Mouse (Mus musculus): ENCODE data around the gene Eif4e3. TPM values are rescaled to one million over a fixed set of nuclear protein-coding genes. Genes with fewer than 3 reads are reported as not detected.

Gene Eif4e3
- polyA plus RNA-seq, 1 experiment, result 1.00 TPM

GRCm38 (mm10) chr6:99667290-99667689 is 719 bp upstream of the Eif4e3 start:
- H3K9me3 ChIP-seq, result no peaks in the 10 kb centered on the region
- no peaks in the 10 kb centered on the region for H3K36me3 ChIP-seq (replicated peaks; ENCODE audit: low read length)
- H3K4me1 ChIP-seq, result peaks cover 52% of the 10 kb centered on the region
- TF ChIP-seq FLI1 (IDR thresholded peaks at IDR 0.05; ENCODE audit: low read length) (no peak), GATA1 (IDR thresholded peaks at IDR 0.05; ENCODE audit: borderline replicate concordance, low read length) (no peak)
- H3K27me3 ChIP-seq (replicated peaks), result peaks cover 20% of the 10 kb centered on the region
- H3K4me3 ChIP-seq (replicated peaks), result peak overlapping the region; percentile 95

DNA sequence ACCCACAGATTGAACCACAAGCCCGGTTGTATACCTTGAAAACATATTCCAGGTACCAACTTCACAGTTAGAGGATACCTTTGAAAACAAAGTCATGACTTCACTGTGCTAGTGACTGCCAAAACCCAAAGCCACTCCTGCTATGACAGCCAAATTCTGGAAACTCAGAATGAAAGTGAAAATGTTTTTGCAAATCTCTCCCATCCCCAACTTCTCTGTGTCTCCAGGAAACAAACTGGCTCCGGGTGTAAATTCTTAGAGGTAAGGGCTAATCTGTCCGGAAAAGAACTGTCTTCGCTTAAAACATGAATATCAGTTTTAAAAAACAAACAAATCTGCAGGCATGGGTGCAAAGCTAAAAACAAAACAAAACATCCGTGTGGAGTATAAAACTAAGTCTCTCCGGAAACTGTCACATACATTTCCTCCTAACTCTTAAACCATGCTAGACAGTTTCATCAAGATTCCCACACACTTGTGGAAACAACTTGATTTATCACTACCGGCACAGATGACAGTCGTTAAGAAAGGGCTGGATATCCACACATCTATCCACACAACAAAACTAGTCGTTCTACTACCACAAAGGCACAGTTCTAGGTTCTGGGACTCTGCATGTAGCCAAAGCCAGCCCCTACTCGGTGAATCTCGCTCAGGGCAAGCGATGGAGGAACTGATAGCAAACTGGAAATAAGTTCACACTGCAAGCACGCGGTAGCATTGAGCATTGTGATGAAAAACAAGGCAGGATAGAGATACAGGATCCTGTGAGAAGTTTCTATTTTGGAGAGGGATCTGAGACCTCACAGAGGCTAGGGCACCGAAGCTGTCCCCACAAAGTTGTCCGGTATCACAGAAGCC is 884 bp downstream of the Eif4e3 start:
- TF ChIP-seq GATA1 (IDR thresholded peaks at IDR 0.05; ENCODE audit: borderline replicate concordance, low read length) (no peak), FLI1 (IDR thresholded peaks at IDR 0.05; ENCODE audit: low read length) (no peak)
- Histone ChIP-seq H3K4me1 (peaks cover 64% of the 10 kb centered on the region), H3K4me3 (replicated peaks) (peak overlapping the region; percentile 95), H3K9me3 (no peaks in the 10 kb centered on the region), H3K27me3 (replicated peaks) (peaks cover 19% of the 10 kb centered on the region), H3K36me3 (replicated peaks; ENCODE audit: low read length) (no peaks in the 10 kb centered on the region)

DNA sequence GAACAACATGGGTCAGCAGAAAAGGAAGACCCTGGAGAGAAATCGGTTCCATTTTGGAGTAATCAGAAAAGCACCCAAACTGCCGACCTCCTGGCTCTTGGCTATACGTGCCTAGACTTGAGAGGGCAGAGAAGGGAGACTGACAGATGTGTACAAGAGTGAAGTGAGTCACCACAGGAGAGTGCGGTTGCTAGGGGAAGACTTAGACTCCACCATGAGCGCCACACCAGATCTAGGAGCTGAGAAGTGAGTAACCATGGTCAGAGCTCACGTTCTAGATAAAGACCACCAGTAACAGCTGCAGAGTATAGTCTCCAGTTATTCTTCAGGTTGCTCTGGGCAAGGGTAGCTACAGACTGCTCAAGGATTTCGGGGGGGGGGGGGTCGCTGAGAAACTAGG is 3.3 kb downstream of the Eif4e3 start:
- Histone ChIP-seq H3K36me3 (replicated peaks; ENCODE audit: low read length) (no peaks in the 10 kb centered on the region), H3K4me3 (replicated peaks) (no peak overlapping the region), H3K4me1 (peaks cover 84% of the 10 kb centered on the region), H3K27me3 (replicated peaks) (peaks cover 15% of the 10 kb centered on the region), H3K9me3 (no peaks in the 10 kb centered on the region)
- TF ChIP-seq FLI1 (IDR thresholded peaks at IDR 0.05; ENCODE audit: low read length) (no peak), GATA1 (IDR thresholded peaks at IDR 0.05; ENCODE audit: borderline replicate concordance, low read length) (no peak)

GRCm38 (mm10) chr6:99660443-99660842 is 6.1 kb downstream of the Eif4e3 start:
- Histone ChIP-seq H3K9me3 (no peaks in the 10 kb centered on the region), H3K27me3 (replicated peaks) (peaks cover 2% of the 10 kb centered on the region), H3K4me1 (peaks cover 76% of the 10 kb centered on the region), H3K4me3 (replicated peaks) (peak overlapping the region; percentile 59), H3K36me3 (replicated peaks; ENCODE audit: low read length) (no peaks in the 10 kb centered on the region)
- no peak for TF ChIP-seq GATA1 (IDR thresholded peaks at IDR 0.05; ENCODE audit: borderline replicate concordance, low read length)
- TF ChIP-seq FLI1 (IDR thresholded peaks at IDR 0.05; ENCODE audit: low read length), result no peak

DNA sequence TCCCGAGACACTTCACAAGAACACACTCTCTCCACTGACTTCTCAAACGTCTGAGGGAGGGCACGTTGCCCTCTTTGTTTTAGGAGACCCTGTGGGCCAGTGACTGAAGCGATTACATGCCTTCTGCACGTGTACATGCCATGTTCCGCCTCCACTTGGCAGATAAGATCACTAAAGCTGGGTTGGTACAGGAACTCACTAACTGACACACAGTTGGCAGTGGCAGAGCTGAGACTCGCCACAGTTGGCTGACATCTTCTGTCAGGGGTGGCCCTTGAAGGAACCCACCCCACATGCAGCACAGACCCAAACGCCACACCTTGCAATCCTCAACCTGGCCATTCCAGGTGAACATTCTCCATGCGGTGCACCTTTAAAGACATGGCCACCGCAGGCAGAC is 8.0 kb downstream of the Eif4e3 start:
- no peak for TF ChIP-seq FLI1 (IDR thresholded peaks at IDR 0.05; ENCODE audit: low read length)
- no peak for TF ChIP-seq GATA1 (IDR thresholded peaks at IDR 0.05; ENCODE audit: borderline replicate concordance, low read length)
- Histone ChIP-seq H3K36me3 (replicated peaks; ENCODE audit: low read length) (no peaks in the 10 kb centered on the region), H3K4me3 (replicated peaks) (no peak overlapping the region), H3K4me1 (peaks cover 71% of the 10 kb centered on the region), H3K27me3 (replicated peaks) (peaks cover 2% of the 10 kb centered on the region), H3K9me3 (no peaks in the 10 kb centered on the region)

- Histone ChIP-seq H3K4me3 (replicated peaks) (peak overlapping the region; percentile 90), H3K27me3 (replicated peaks) (peaks cover 2% of the 10 kb centered on the region), H3K36me3 (replicated peaks; ENCODE audit: low read length) (no peaks in the 10 kb centered on the region), H3K9me3 (no peaks in the 10 kb centered on the region), H3K4me1 (peaks cover 58% of the 10 kb centered on the region)
- TF ChIP-seq FLI1 (IDR thresholded peaks at IDR 0.05; ENCODE audit: low read length) (no peak), GATA1 (IDR thresholded peaks at IDR 0.05; ENCODE audit: borderline replicate concordance, low read length) (no peak)
These were observed 10.5 kb downstream of the Eif4e3 start for GRCm38 (mm10) chr6:99656088-99656487.

GRCm38 (mm10) chr6:99655488-99655887 is 11.1 kb downstream of the Eif4e3 start:
- TF ChIP-seq GATA1 (IDR thresholded peaks at IDR 0.05; ENCODE audit: borderline replicate concordance, low read length) (no peak), FLI1 (IDR thresholded peaks at IDR 0.05; ENCODE audit: low read length) (no peak)
- H3K4me3 ChIP-seq (replicated peaks), result peak overlapping the region; percentile 90
- peaks cover 52% of the 10 kb centered on the region for H3K4me1 ChIP-seq

GRCm38 (mm10) chr6:99654343-99654742 is 12.2 kb downstream of the Eif4e3 start:
- H3K27me3 ChIP-seq (replicated peaks), result peaks cover 2% of the 10 kb centered on the region
- H3K36me3 ChIP-seq (replicated peaks; ENCODE audit: low read length), result no peaks in the 10 kb centered on the region
- TF ChIP-seq GATA1 (IDR thresholded peaks at IDR 0.05; ENCODE audit: borderline replicate concordance, low read length) (no peak), FLI1 (IDR thresholded peaks at IDR 0.05; ENCODE audit: low read length) (no peak)
- peaks cover 41% of the 10 kb centered on the region for H3K4me1 ChIP-seq
- no peaks in the 10 kb centered on the region for H3K9me3 ChIP-seq
- no peak overlapping the region for H3K4me3 ChIP-seq (replicated peaks)

More at GRCm38 (mm10) chr6:99655488-99655887, 11.1 kb downstream of the Eif4e3 start:
- Histone ChIP-seq H3K27me3 (replicated peaks) (peaks cover 2% of the 10 kb centered on the region), H3K36me3 (replicated peaks; ENCODE audit: low read length) (no peaks in the 10 kb centered on the region), H3K9me3 (no peaks in the 10 kb centered on the region)

GRCm38 (mm10) chr6:99652341-99652740 is 14.2 kb downstream of the Eif4e3 start:
- peaks cover 28% of the 10 kb centered on the region for H3K4me1 ChIP-seq
- TF ChIP-seq FLI1 (IDR thresholded peaks at IDR 0.05; ENCODE audit: low read length) (no peak), GATA1 (IDR thresholded peaks at IDR 0.05; ENCODE audit: borderline replicate concordance, low read length) (no peak)
- H3K27me3 ChIP-seq (replicated peaks), result no peaks in the 10 kb centered on the region
- no peaks in the 10 kb centered on the region for H3K9me3 ChIP-seq
- H3K4me3 ChIP-seq (replicated peaks), result no peak overlapping the region
- no peaks in the 10 kb centered on the region for H3K36me3 ChIP-seq (replicated peaks; ENCODE audit: low read length)

GRCm38 (mm10) chr6:99649307-99649706 is 17.3 kb downstream of the Eif4e3 start:
- no peaks in the 10 kb centered on the region for H3K27me3 ChIP-seq (replicated peaks)
- H3K4me1 ChIP-seq, result peaks cover 7% of the 10 kb centered on the region; the same call in 1 of the 2 replicates
- no peaks in the 10 kb centered on the region for H3K9me3 ChIP-seq
- H3K36me3 ChIP-seq (replicated peaks; ENCODE audit: low read length), result peaks cover 2% of the 10 kb centered on the region
- no peak for TF ChIP-seq GATA1 (IDR thresholded peaks at IDR 0.05; ENCODE audit: borderline replicate concordance, low read length)
- TF ChIP-seq FLI1 (IDR thresholded peaks at IDR 0.05; ENCODE audit: low read length), result no peak
- no peak overlapping the region for H3K4me3 ChIP-seq (replicated peaks)

All from megakaryocyte, embryonic 14.5 days (primary cell).